Mouse (Mus musculus) embryo, embryonic 11 days (tissue): ENCODE data around the gene Gm36079.
"Not testable (repeated sequence)": the region's sequence is repeated elsewhere in the genome, so short reads cannot be mapped to it uniquely, and the experiment has no call there.

Source experiments
- DNase-seq: peaks from one replicate; pipeline ENCODE4 v3.0.0-alpha.2; 2015

Gm36079 gene

GRCm38 (mm10) chr13:120015348-120016007 is 11.3 kb downstream of the Gm36079 start:
- DNase-seq: not testable (repeated sequence)

GRCm38 (mm10) chr13:120013962-120014361 is 12.8 kb downstream of the Gm36079 start:
- DNase-seq: not testable (repeated sequence)

- DNase-seq: not testable (repeated sequence)
These were observed 13.3 kb downstream of the Gm36079 start for GRCm38 (mm10) chr13:120013544-120013943.

GRCm38 (mm10) chr13:120010068-120010467 is 16.7 kb downstream of the Gm36079 start:
- not testable (repeated sequence) for DNase-seq

- not testable (repeated sequence) for DNase-seq
These were observed 27.6 kb downstream of the Gm36079 start for GRCm38 (mm10) chr13:119999215-119999614.

- DNase-seq: not testable (repeated sequence)
These were observed 28.2 kb downstream of the Gm36079 start for GRCm38 (mm10) chr13:119998442-119999086.

- not testable (repeated sequence) for DNase-seq
These were observed 34.8 kb downstream of the Gm36079 start for GRCm38 (mm10) chr13:119991917-119992496.

- DNase-seq: not testable (repeated sequence)
These were observed 35.5 kb downstream of the Gm36079 start for GRCm38 (mm10) chr13:119991264-119991663.
